Mouse (Mus musculus) frontal cortex, postnatal 10 days (tissue): ENCODE results near the gene Tob2.

Source experiments
- DNase-seq, 2 experiments: peaks; one replicate each; pipeline ENCODE4 v3.0.0; 2022; ENCODE audit warnings: low spot score in 2 of 2, mixed read lengths in 1 of 2

Gene Tob2

GRCm38 (mm10) chr15:81860471-81861135 is 2.0 kb upstream of the Tob2 start:
- no peak for DNase-seq

GRCm38 (mm10) chr15:81859330-81860255 is 997 bp upstream of the Tob2 start:
- peak; percentile 85 to 91 for DNase-seq

GRCm38 (mm10) chr15:81858138-81858516 is 469 bp downstream of the Tob2 start:
- peak; percentile 84 to 92 for DNase-seq

GRCm38 (mm10) chr15:81857724-81858116 is 876 bp downstream of the Tob2 start:
- DNase-seq = no peak

- no peak for DNase-seq
Measured at GRCm38 (mm10) chr15:81856938-81857723, 1.5 kb downstream of the Tob2 start.

- DNase-seq = peak; percentile 77 to 79
Measured at GRCm38 (mm10) chr15:81856030-81856790, 2.4 kb downstream of the Tob2 start.

GRCm38 (mm10) chr15:81853081-81853480 is 5.5 kb downstream of the Tob2 start:
- no peak for DNase-seq

- no peak for DNase-seq
Measured at GRCm38 (mm10) chr15:81852411-81853000, 6.1 kb downstream of the Tob2 start.

GRCm38 (mm10) chr15:81851375-81851774 is 7.2 kb downstream of the Tob2 start:
- no peak for DNase-seq

GRCm38 (mm10) chr15:81850718-81851117 is 7.9 kb downstream of the Tob2 start:
- no peak for DNase-seq

- no peak for DNase-seq
Measured at GRCm38 (mm10) chr15:81849104-81849503, 9.5 kb downstream of the Tob2 start.

GRCm38 (mm10) chr15:81848301-81848700 is 10.3 kb downstream of the Tob2 start:
- DNase-seq = no peak

GRCm38 (mm10) chr15:81847861-81848260 is 10.7 kb downstream of the Tob2 start:
- DNase-seq = no peak

GRCm38 (mm10) chr15:81847161-81847560 is 11.4 kb downstream of the Tob2 start:
- DNase-seq = no peak

GRCm38 (mm10) chr15:81846755-81847154 is 11.8 kb downstream of the Tob2 start:
- DNase-seq = no peak

- no peak for DNase-seq
Measured at GRCm38 (mm10) chr15:81845724-81846123, 12.9 kb downstream of the Tob2 start.

GRCm38 (mm10) chr15:81845033-81845625 is 13.5 kb downstream of the Tob2 start:
- no peak for DNase-seq

- no peak for DNase-seq
Measured at GRCm38 (mm10) chr15:81842275-81842674, 16.3 kb downstream of the Tob2 start.

GRCm38 (mm10) chr15:81840306-81840705 is 18.3 kb downstream of the Tob2 start:
- no peak for DNase-seq

- DNase-seq = peak; percentile 58 to 77
Measured at GRCm38 (mm10) chr15:81839634-81840033, 19.0 kb downstream of the Tob2 start.
